Mouse (Mus musculus) olfactory bulb, adult 2 months (tissue): Measurements from ENCODE around the gene Ubxn11.

Experiments used
- CTCF ChIP-seq: fragments of 200-500 bp; IDR thresholded peaks from 2 replicates; pipeline ENCODE4 v1.5.1; 2012; ENCODE audit warnings: low read depth, mild to moderate bottlenecking, low read length, moderate library complexity; ENCODE audit not compliant: insufficient read depth
- POLR2A ChIP-seq: fragments of 200-500 bp; IDR thresholded peaks from 2 replicates; pipeline ENCODE4 v1.6.1; 2012; ENCODE audit warnings: mild to moderate bottlenecking, low read depth, low read length, moderate library complexity; ENCODE audit not compliant: insufficient read depth

GRCm38 (mm10) chr4:134156744-134157143 lies 54.4 kb downstream of the Ubxn11 start:
- TF ChIP-seq CTCF (no peak), POLR2A (no peak)
